Mouse (Mus musculus) lung, embryonic 16.5 days (tissue): ENCODE measurements around the gene Sp100. TPM values are rescaled to one million over a fixed set of nuclear protein-coding genes. Genes with fewer than 3 reads are reported as not detected.

Experiments
- ATAC-seq: fragments of 200-750 bp; cut with Nextera tagmentation; 2 replicates; pipeline ENCODE4 v1.8.0; 2017; ENCODE audit warnings: low read depth, mild to moderate bottlenecking, moderate library complexity
- H3K27ac ChIP-seq: fragments of 300-500 bp; sonication (generic); 2 replicates; pipeline ENCODE4 v1.5.1; 2014; ENCODE audit warnings: mild to moderate bottlenecking, control low read depth, low read length
- H3K27me3 ChIP-seq: fragments of 300-500 bp; sonication (generic); 2 replicates; pipeline ENCODE4 v1.6.1; 2014; ENCODE audit warnings: low read depth, low read length, mixed read lengths; ENCODE audit not compliant: control insufficient read depth, insufficient read depth
- H3K36me3 ChIP-seq: fragments of 300-500 bp; sonication (generic); 2 replicates; pipeline ENCODE4 v1.6.1; 2014; ENCODE audit warnings: low read length; ENCODE audit not compliant: control insufficient read depth, insufficient read depth
- H3K4me1 ChIP-seq: fragments of 300-500 bp; sonication (generic); replicated peaks from 2 replicates; pipeline ENCODE4 v1.6.1; 2014; ENCODE audit warnings: low read length, mixed read lengths; ENCODE audit not compliant: control insufficient read depth, insufficient read depth
- H3K4me2 ChIP-seq: fragments of 300-500 bp; sonication (generic); 2 replicates; pipeline ENCODE4 v1.6.1; 2014; ENCODE audit warnings: low read depth, low read length, control low read depth
- H3K4me3 ChIP-seq: fragments of 300-500 bp; sonication (generic); 2 replicates; pipeline ENCODE4 v1.5.1; 2014; ENCODE audit warnings: mild to moderate bottlenecking, low read length, control low read depth
- H3K9ac ChIP-seq: fragments of 300-500 bp; sonication (generic); 2 replicates; pipeline ENCODE4 v1.6.1; 2014; ENCODE audit warnings: low read length, control low read depth
- H3K9me3 ChIP-seq: fragments of 300-500 bp; sonication (generic); 2 replicates; pipeline ENCODE4 v1.6.1; 2016; ENCODE audit warnings: low read length; ENCODE audit not compliant: control insufficient read depth
- WGBS: fragments of 180-500 bp; shearing (Covaris S2); extraction: QIAGEN DNeasy Blood & Tissue Kit; methylation state at CpG from one replicate; pipeline ENCODE4 v1.1.7; 2014; 5-methylcytosine and 5-hydroxymethylcytosine counted together
- polyA plus RNA-seq: library from polyadenylated mRNA; unstranded; fragments of >200 nt; fragmentation: Nextera tagmentation; extraction: Ambion mirVana; gene quantifications from 2 replicates; pipeline ENCODE4 v1.2.1, GENCODE M21; 2015

The Sp100 gene
- polyA plus RNA-seq, 1 experiment from 2014 or later: 2.8 TPM

DNA sequence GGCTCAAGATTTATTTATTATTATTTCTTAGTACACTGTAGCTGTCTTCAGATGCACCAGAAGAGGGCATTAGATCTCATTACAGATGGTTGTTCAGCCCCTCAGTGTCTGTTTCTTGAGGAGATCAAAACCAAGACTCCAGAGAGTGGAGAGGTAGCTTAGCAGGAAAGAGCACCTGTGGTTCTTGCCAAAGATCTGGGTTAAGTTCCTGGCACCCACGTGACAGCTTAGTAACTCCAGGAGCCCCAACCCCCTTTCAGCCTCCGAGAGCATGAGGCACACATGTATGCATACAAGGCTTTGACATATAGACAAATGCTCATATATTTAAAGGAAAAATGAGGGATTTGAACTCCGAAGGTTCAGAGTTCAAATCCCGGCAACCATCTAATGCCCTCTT, 89.2 kb downstream of the Sp100 start:
- Histone ChIP-seq H3K4me1 (peaks cover 4% of the 10 kb centered on the region), H3K36me3 (no peaks in the 10 kb centered on the region), H3K27me3 (no peaks in the 10 kb centered on the region), H3K9ac (no peak overlapping the region), H3K9me3 (peaks cover 5% of the 10 kb centered on the region; the same call in 1 of the 2 replicates), H3K4me2 (no peak overlapping the region), H3K4me3 (no peak overlapping the region), H3K27ac (no peak overlapping the region)
- no peak for ATAC-seq
- WGBS: 92% methylated on average over 4 of the region's 4 CpGs

DNA sequence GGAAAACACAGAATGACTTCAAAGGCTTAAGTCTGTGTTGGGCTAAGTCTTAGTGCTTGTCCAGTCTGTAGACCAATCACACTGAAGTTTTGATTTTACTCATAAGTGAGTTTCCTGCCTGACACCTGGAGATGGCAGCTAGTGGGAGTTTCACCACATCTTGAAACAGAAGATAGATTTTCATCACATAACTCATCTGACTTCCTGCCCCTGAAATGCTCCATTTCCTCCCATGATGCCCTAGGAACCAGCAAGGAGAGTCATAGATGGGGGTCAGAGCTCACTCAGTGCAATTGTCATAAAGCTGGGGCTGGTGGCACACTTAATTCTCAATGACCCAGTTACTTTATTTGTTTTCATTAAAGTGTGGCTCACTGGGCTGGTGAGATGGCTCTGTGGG, 90.0 kb downstream of the Sp100 start:
- peaks cover 5% of the 10 kb centered on the region; the same call in 1 of the 2 replicates for H3K9me3 ChIP-seq
- H3K36me3 ChIP-seq: no peaks in the 10 kb centered on the region
- H3K4me1 ChIP-seq: peaks cover 4% of the 10 kb centered on the region
- H3K9ac ChIP-seq: no peak overlapping the region
- no peak for ATAC-seq
- no peak overlapping the region for H3K27ac ChIP-seq
- H3K4me3 ChIP-seq: no peak overlapping the region
- H3K27me3 ChIP-seq: no peaks in the 10 kb centered on the region
- no peak overlapping the region for H3K4me2 ChIP-seq

DNA sequence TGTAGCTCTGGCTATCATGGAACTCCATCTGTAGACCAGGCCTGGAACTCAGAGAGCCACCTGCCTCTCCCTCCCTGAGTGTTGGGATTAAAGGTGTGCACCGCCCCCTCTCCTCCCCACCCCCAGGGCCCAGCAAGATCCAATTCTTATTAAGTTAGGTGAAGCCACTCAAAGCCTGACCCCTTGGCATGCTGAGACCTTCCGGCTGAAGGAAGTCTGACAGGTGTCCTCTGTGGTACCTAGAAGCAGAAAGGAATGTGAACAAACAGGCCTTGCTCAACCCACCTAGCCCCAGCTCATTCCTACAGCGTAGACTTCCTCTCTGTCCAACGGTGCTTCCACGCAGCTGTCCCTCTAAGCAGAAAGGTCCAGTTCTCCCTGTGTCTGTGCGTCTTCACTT, 91.1 kb downstream of the Sp100 start:
- Histone ChIP-seq H3K4me3 (no peak overlapping the region), H3K9ac (no peak overlapping the region), H3K4me1 (peaks cover 4% of the 10 kb centered on the region), H3K36me3 (no peaks in the 10 kb centered on the region), H3K27me3 (no peaks in the 10 kb centered on the region), H3K4me2 (no peak overlapping the region), H3K27ac (no peak overlapping the region), H3K9me3 (peaks cover 5% of the 10 kb centered on the region; the same call in 1 of the 2 replicates)
- 63% methylated on average over 6 of the region's 6 CpGs for whole genome bisulfite sequencing
- peak; percentile 83 for ATAC-seq

DNA sequence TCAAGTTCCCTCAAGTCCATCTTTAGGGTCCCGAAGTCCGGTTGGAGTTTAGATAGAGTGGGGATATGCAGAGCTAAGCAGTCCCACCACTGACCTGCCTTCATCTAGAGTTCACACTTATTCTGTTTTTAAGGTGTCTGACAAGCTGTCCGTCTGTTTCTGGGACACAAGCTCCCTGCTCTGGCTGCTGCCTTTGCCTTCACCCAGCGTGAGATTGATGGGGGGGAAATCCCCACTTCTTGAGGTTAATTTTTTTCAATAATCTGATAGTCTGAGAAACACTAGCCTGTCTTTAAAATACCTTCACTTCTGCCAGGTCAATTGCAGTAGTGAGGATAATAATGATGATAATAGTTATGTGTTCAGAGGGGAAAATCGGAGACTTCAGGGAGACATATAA, 92.5 kb downstream of the Sp100 start:
- 61% methylated on average over 5 of the region's 5 CpGs for WGBS
- no peak for ATAC-seq
- no peak overlapping the region for H3K27ac ChIP-seq

DNA sequence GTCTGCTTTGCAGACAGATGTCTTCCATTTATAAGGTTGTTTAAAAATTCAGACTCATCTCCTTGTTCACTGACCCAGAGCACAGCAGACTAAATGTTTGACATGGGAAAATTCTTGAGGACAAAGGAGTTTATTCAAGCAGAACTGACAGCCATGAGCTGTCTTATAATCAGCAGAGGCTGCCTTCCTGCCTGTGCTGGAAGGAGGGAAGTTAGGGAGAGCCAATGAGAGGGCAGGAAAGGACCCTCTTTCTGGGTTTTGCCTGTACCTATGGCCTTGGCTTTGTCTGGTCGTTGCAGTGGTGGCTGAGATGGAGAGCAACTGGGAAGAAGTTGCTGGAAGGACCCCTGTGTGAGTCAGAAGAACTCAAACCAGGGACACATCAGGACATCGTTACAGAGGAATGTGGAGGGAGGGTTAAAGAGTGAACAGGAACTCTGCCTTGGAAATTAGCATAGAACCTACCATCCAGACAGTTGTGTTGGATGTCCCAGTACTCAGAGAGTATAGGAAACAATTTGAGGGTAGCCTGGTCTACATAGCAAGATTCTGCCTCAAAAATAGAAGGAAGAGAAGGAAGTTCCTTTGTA, 93.2 kb downstream of the Sp100 start:
- Histone ChIP-seq H3K27me3 (no peaks in the 10 kb centered on the region), H3K9me3 (peaks cover 5% of the 10 kb centered on the region; the same call in 1 of the 2 replicates), H3K4me2 (no peak overlapping the region), H3K4me1 (no peaks in the 10 kb centered on the region), H3K4me3 (no peak overlapping the region), H3K36me3 (no peaks in the 10 kb centered on the region), H3K27ac (no peak overlapping the region), H3K9ac (no peak overlapping the region)
- no peak for ATAC-seq
- 13% methylated on average over 2 of the region's 2 CpGs for WGBS

More for the DNA sequence above, 92.5 kb downstream of the Sp100 start:
- Histone ChIP-seq H3K9ac (no peak overlapping the region), H3K36me3 (no peaks in the 10 kb centered on the region), H3K4me1 (no peaks in the 10 kb centered on the region), H3K4me2 (no peak overlapping the region), H3K4me3 (no peak overlapping the region), H3K27me3 (no peaks in the 10 kb centered on the region), H3K9me3 (peaks cover 5% of the 10 kb centered on the region; the same call in 1 of the 2 replicates)

DNA sequence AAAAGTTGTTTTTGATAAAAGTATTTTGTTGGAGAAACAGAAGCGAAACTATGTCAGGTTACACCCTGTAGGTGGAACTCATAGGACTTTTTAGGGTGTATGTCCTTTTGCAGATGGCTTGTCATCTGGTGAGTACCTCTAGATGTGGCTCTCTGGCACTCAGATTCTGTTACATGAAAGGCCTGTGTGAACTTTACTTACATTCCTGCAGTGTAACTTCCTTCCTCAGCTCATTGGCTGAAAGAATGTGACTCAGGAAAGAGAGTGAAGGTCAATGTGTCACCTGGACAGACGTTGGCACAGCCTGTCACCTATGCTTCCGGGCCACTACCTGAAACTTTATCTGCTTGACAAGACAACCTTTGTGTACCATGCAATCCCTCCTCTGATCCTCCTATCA, 94.8 kb downstream of the Sp100 start:
- Histone ChIP-seq H3K9ac (no peak overlapping the region), H3K4me2 (no peak overlapping the region), H3K27ac (no peak overlapping the region), H3K27me3 (no peaks in the 10 kb centered on the region), H3K4me1 (no peaks in the 10 kb centered on the region), H3K36me3 (no peaks in the 10 kb centered on the region), H3K4me3 (no peak overlapping the region), H3K9me3 (no peaks in the 10 kb centered on the region)
- ATAC-seq: no peak
- 64% methylated on average over 3 of the region's 3 CpGs for WGBS

DNA sequence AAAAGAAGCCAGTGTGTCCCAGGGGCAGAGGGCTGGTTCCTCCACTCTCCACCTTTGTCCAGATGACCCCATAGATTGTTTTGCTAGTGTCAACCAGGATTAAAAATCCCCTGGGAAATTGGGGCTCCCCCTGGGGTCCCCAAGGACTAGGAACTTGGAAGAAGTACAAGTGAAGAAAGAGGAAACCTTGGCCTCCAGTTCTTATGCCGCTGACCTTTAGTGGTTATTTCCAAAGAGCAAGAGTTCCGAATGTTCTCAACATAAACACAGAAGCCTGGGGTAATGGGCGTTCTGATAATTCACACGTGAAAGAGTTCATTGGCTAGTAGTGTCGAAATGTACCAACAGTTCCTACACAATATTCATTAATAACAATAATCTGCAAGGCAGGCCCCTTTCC, 96.7 kb downstream of the Sp100 start:
- Histone ChIP-seq H3K27me3 (no peaks in the 10 kb centered on the region), H3K9ac (no peak overlapping the region), H3K4me3 (no peak overlapping the region), H3K36me3 (no peaks in the 10 kb centered on the region), H3K4me1 (0 out of 2 replicates have a peak, but pooled peaks cover 2% of the 10 kb centered on the region), H3K27ac (no peak overlapping the region), H3K4me2 (no peak overlapping the region), H3K9me3 (no peaks in the 10 kb centered on the region)
- WGBS: 69% methylated on average over 5 of the region's 5 CpGs
- no peak for ATAC-seq

DNA sequence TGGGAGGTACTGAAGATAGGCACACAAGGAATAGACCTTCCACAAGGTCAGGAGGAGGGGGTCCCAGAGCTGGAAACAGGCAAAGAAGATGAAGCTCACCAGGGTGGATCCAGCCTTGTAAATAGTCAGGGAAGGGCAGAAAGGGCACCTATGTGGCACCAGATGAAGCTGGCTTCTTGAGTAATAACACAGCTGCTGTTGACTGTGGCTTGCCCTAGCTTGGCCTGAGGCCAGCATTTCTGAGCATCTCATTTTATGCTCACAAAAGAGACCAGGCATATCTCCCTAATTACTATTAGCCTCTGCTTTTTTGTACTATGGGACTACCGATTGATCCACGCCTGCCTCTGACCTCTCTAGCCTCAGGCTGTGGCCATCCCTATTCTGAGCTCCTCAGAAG, 100.0 kb downstream of the Sp100 start:
- ATAC-seq: no peak
- no peak overlapping the region for H3K4me3 ChIP-seq
- no peaks in the 10 kb centered on the region for H3K36me3 ChIP-seq
- WGBS: 91% methylated on average over 2 of the region's 2 CpGs
- no peaks in the 10 kb centered on the region for H3K27me3 ChIP-seq
- no peak overlapping the region for H3K4me2 ChIP-seq
- H3K9me3 ChIP-seq: no peaks in the 10 kb centered on the region
- no peak overlapping the region for H3K27ac ChIP-seq
- H3K9ac ChIP-seq: no peak overlapping the region
- H3K4me1 ChIP-seq: 0 out of 2 replicates have a peak, but pooled peaks cover 4% of the 10 kb centered on the region

DNA sequence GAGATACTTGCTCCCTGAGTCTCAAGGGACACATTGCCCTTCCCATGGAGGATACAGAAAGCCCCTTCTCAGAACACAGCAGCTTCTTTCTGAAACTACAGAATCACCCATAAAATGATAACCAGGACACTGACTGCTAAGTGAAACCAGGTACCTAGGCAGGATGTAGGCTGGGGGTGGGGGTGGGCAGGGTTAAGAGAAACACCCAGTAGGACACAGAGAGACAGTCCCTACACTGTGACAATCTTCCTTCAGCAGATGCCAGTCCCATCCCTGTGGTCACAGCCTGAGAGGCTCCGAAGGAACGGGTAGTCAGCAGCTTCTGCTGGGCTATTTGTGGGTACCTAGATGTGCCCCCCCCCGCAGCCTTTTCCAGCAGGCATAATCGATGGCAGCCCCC, 100.9 kb downstream of the Sp100 start:
- Histone ChIP-seq H3K9ac (no peak overlapping the region), H3K4me3 (no peak overlapping the region), H3K4me2 (no peak overlapping the region), H3K4me1 (0 out of 2 replicates have a peak, but pooled peaks cover 4% of the 10 kb centered on the region), H3K9me3 (no peaks in the 10 kb centered on the region), H3K27ac (no peak overlapping the region), H3K36me3 (no peaks in the 10 kb centered on the region), H3K27me3 (no peaks in the 10 kb centered on the region)
- no peak for ATAC-seq
- 83% methylated on average over 4 of the region's 4 CpGs for WGBS

DNA sequence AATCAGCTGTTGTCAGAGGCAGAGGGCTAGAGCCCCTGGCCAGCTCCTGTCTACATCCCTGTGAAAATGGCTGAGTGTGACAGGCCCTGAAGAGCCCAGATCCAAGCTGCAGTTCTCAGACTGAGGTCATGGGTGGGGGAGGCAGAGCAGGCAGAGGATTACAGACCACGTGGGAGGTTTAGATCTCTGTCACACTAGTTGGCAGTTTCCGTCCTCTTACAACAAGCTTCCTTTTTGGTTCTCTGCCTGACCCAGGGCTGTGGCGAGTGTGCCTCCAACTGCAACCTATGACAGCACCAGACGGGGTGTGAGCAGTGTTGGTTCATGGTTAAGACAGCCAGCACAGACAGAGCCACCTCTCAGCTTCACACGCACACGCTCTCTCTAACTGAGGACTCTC, 101.7 kb downstream of the Sp100 start:
- no peak overlapping the region for H3K4me2 ChIP-seq
- no peak overlapping the region for H3K27ac ChIP-seq
- WGBS: 32% methylated on average over 6 of the region's 6 CpGs
- H3K9ac ChIP-seq: no peak overlapping the region
- 0 out of 2 replicates have a peak, but pooled peaks cover 4% of the 10 kb centered on the region for H3K4me1 ChIP-seq
- ATAC-seq: peak; percentile 77
- H3K27me3 ChIP-seq: no peaks in the 10 kb centered on the region
- H3K9me3 ChIP-seq: no peaks in the 10 kb centered on the region
- H3K4me3 ChIP-seq: no peak overlapping the region
- no peaks in the 10 kb centered on the region for H3K36me3 ChIP-seq
